Mouse (Mus musculus) liver, embryonic 16.5 days (tissue): ENCODE results near the gene Ros1. TPM values are rescaled to one million over a fixed set of nuclear protein-coding genes. Genes with fewer than 3 reads are reported as not detected.

ENCODE experiments used
- ATAC-seq: fragments of 200-750 bp; cut with Nextera tagmentation; 2 replicates; pipeline ENCODE4 v1.8.0; 2017; ENCODE audit warnings: low read depth, mild to moderate bottlenecking, moderate number of reproducible peaks, moderate library complexity
- H3K27ac ChIP-seq: fragments of 300-500 bp; sonication (generic); 2 replicates; pipeline ENCODE4 v1.5.1; 2014; ENCODE audit warnings: mild to moderate bottlenecking, low read length
- H3K27me3 ChIP-seq: fragments of 300-500 bp; sonication (generic); 2 replicates; pipeline ENCODE4 v1.6.1; 2014; ENCODE audit warnings: low read depth, low read length, mixed read lengths; ENCODE audit not compliant: control insufficient read depth, insufficient read depth
- H3K36me3 ChIP-seq: fragments of 300-500 bp; sonication (generic); 2 replicates; pipeline ENCODE4 v1.6.1; 2014; ENCODE audit warnings: mild to moderate bottlenecking; ENCODE audit not compliant: control insufficient read depth, insufficient read depth
- H3K4me1 ChIP-seq: fragments of 300-500 bp; sonication (generic); 2 replicates; pipeline ENCODE4 v1.6.1; 2014; ENCODE audit warnings: low read depth, low read length, mixed read lengths; ENCODE audit not compliant: control insufficient read depth
- H3K4me2 ChIP-seq: fragments of 300-500 bp; sonication (generic); 2 replicates; pipeline ENCODE4 v1.6.1; 2014; ENCODE audit warnings: low read depth, low read length, mixed read lengths
- H3K4me3 ChIP-seq: fragments of 300-500 bp; sonication (generic); 2 replicates; pipeline ENCODE4 v1.5.1; 2014; ENCODE audit warnings: low read depth, mild to moderate bottlenecking, low read length
- H3K9ac ChIP-seq: fragments of 300-500 bp; sonication (generic); 2 replicates; pipeline ENCODE4 v1.6.1; 2014; ENCODE audit warnings: low read depth, low read length
- H3K9me3 ChIP-seq: fragments of 300-500 bp; sonication (generic); replicated peaks from 2 replicates; pipeline ENCODE4 v1.6.1; 2016; ENCODE audit warnings: low read length; ENCODE audit not compliant: control insufficient read depth
- WGBS: fragments of 180-500 bp; shearing (Covaris S2); extraction: QIAGEN DNeasy Blood & Tissue Kit; methylation state at CpG from one replicate; pipeline ENCODE4 v1.1.7; 2014; ENCODE audit not compliant: insufficient replicate concordance; 5-methylcytosine and 5-hydroxymethylcytosine counted together
- polyA plus RNA-seq: library from polyadenylated mRNA; unstranded; fragments of >200 nt; fragmentation: Nextera tagmentation; extraction: Ambion mirVana; gene quantifications from 2 replicates; pipeline ENCODE4 v1.2.1, GENCODE M21; 2015

The Ros1 gene
- polyA plus RNA-seq, 1 experiment from 2014 or later, result 0.04 TPM

- H3K9me3 ChIP-seq, result no peaks in the 10 kb centered on the region
- H3K27ac ChIP-seq, result no peak overlapping the region
- no peak overlapping the region for H3K4me3 ChIP-seq
- H3K36me3 ChIP-seq, result no peaks in the 10 kb centered on the region
- 45% methylated on average over 4 of the region's 4 CpGs for WGBS
- peak; percentile 51 for ATAC-seq
- H3K4me1 ChIP-seq, result no peaks in the 10 kb centered on the region
- H3K4me2 ChIP-seq, result no peak overlapping the region
- H3K9ac ChIP-seq, result no peak overlapping the region
- no peaks in the 10 kb centered on the region for H3K27me3 ChIP-seq
Observed at GRCm38 (mm10) chr10:52174376-52174775, 20.7 kb downstream of the Ros1 start.

GRCm38 (mm10) chr10:52170489-52170888 lies 24.6 kb downstream of the Ros1 start:
- Histone ChIP-seq H3K36me3 (no peaks in the 10 kb centered on the region), H3K4me2 (no peak overlapping the region), H3K4me3 (no peak overlapping the region), H3K4me1 (no peaks in the 10 kb centered on the region), H3K27me3 (no peaks in the 10 kb centered on the region), H3K9me3 (no peaks in the 10 kb centered on the region), H3K27ac (no peak overlapping the region), H3K9ac (no peak overlapping the region)
- WGBS, result 58% methylated on average over 1 of the region's 1 CpGs
- no peak for ATAC-seq

DNA sequence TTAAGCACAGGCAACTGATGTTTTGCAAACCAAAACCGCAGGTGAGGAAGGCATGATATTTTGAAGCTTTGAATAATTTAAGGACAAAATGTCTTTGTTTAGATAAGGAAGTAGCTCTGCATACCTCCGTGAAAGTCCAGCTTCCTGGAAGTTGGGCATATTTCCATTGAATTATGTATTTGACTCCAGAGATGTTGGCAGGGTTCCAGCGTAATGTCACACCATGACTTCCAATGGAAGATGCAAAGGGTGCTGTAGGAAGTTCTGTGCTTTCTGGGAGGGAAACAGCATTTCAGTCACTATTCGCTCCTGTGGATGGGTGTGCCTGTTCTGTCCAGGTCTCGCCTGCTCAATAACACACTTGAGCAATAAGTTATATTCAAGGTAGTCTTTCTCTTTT lies 25.2 kb downstream of the Ros1 start:
- Histone ChIP-seq H3K4me1 (no peaks in the 10 kb centered on the region), H3K9ac (no peak overlapping the region), H3K9me3 (no peaks in the 10 kb centered on the region), H3K4me3 (no peak overlapping the region), H3K4me2 (no peak overlapping the region), H3K36me3 (no peaks in the 10 kb centered on the region), H3K27me3 (no peaks in the 10 kb centered on the region), H3K27ac (no peak overlapping the region)
- WGBS, result 59% methylated on average over 5 of the region's 5 CpGs
- ATAC-seq, result no peak

DNA sequence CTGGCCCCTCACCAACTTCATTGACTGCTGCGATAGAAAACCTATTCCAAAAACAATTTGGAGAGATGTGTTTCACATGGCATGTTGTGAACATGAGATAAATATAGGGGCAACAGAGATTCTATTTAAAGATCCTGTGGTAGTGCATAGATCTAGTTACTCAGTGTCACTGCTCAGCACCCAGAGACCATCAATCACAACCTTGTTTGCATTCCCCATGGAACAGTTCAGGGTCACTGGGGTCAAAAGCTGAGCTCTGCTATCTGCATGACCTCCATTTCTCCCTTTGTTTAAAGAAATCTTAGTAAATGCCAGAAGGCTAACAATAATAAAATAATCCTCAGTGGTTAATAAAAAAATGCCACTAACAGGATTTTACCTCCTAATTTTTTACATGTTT lies 29.7 kb downstream of the Ros1 start:
- Histone ChIP-seq H3K27ac (no peak overlapping the region), H3K36me3 (no peaks in the 10 kb centered on the region), H3K4me2 (no peak overlapping the region), H3K4me1 (no peaks in the 10 kb centered on the region), H3K9ac (no peak overlapping the region), H3K9me3 (no peaks in the 10 kb centered on the region), H3K27me3 (no peaks in the 10 kb centered on the region), H3K4me3 (no peak overlapping the region)
- 67% methylated on average over 1 of the region's 1 CpGs for WGBS
- ATAC-seq, result peak; percentile 86

DNA sequence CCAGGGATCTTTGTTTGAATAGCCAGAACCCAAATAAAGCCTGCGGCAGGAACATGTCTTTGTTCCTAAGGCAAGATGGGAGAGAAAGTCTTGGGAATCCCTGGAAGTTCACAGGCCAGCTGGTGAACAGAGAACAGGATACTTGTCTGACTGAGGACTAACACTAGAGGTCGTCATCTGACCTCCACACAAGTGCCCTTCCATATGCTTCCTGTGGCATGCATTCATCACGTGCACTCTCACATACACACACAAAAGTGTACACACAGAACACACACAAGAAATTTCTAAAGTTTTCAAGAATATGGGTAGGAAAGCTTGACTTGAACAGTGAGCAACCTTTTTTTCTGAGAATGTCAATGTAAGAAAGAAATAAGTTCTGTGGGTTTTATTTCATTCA lies 34.4 kb downstream of the Ros1 start:
- H3K4me1 ChIP-seq, result no peaks in the 10 kb centered on the region
- WGBS, result 36% methylated on average over 3 of the region's 3 CpGs
- no peaks in the 10 kb centered on the region for H3K36me3 ChIP-seq
- no peak overlapping the region for H3K4me2 ChIP-seq
- H3K9me3 ChIP-seq, result no peaks in the 10 kb centered on the region
- ATAC-seq, result no peak
- no peak overlapping the region for H3K27ac ChIP-seq
- no peaks in the 10 kb centered on the region for H3K27me3 ChIP-seq
- H3K4me3 ChIP-seq, result no peak overlapping the region
- H3K9ac ChIP-seq, result no peak overlapping the region

- Histone ChIP-seq H3K9me3 (no peaks in the 10 kb centered on the region), H3K4me2 (no peak overlapping the region), H3K9ac (no peak overlapping the region), H3K4me1 (no peaks in the 10 kb centered on the region), H3K27me3 (no peaks in the 10 kb centered on the region), H3K4me3 (no peak overlapping the region), H3K36me3 (no peaks in the 10 kb centered on the region), H3K27ac (no peak overlapping the region)
- ATAC-seq, result no peak
- 72% methylated on average over 3 of the region's 3 CpGs for WGBS
Observed at GRCm38 (mm10) chr10:52159704-52160103, 35.3 kb downstream of the Ros1 start.

DNA sequence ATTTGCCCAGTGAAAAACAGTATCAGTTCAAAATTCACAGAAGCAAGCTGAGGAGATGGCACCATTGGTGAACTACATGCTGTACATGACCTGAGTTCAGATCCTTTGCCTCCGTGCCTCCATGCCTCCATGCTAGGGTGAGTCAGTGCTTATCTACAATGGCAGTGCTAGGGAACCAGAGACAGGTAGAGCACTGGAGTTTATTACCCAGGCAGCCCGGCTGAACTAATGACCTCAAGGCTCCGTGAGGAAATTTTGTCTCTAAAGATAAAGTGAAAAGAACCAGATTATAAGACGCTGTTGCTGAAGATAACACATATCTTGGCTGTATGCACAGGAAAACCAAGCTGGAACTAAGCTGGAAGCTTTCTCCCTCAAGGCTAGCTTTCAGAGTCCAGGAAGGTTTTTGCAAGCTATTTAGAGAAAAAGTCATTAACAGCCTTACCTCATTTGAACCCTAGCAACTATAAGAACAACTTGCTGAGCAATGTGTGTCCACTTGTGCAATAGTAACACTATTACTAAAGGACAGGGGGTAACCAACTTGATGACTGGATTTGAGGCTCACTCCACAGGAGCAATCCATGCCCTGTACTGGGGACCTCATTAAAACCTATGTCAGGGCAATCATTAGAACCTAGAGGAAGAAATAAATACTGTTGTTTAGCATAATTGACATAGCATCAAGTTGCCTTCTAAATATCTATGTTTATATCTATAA lies 61.5 kb downstream of the Ros1 start:
- Histone ChIP-seq H3K4me1 (no peaks in the 10 kb centered on the region), H3K4me2 (no peak overlapping the region), H3K27me3 (no peaks in the 10 kb centered on the region), H3K9ac (no peak overlapping the region), H3K4me3 (no peak overlapping the region), H3K27ac (no peak overlapping the region), H3K9me3 (no peaks in the 10 kb centered on the region), H3K36me3 (no peaks in the 10 kb centered on the region)
- no peak for ATAC-seq
- 12% methylated on average over 4 of the region's 4 CpGs for WGBS

GRCm38 (mm10) chr10:52130762-52131161 lies 64.3 kb downstream of the Ros1 start:
- no peak overlapping the region for H3K4me2 ChIP-seq
- H3K4me1 ChIP-seq, result no peaks in the 10 kb centered on the region
- H3K36me3 ChIP-seq, result no peaks in the 10 kb centered on the region
- no peak overlapping the region for H3K27ac ChIP-seq
- H3K27me3 ChIP-seq, result no peaks in the 10 kb centered on the region
- no peak overlapping the region for H3K9ac ChIP-seq
- 37% methylated on average over 2 of the region's 2 CpGs for WGBS
- no peak overlapping the region for H3K4me3 ChIP-seq
- no peak for ATAC-seq
- no peaks in the 10 kb centered on the region for H3K9me3 ChIP-seq

GRCm38 (mm10) chr10:52128874-52129412 lies 66.1 kb downstream of the Ros1 start:
- no peaks in the 10 kb centered on the region for H3K36me3 ChIP-seq
- H3K9ac ChIP-seq, result no peak overlapping the region
- H3K4me1 ChIP-seq, result no peaks in the 10 kb centered on the region
- H3K27me3 ChIP-seq, result no peaks in the 10 kb centered on the region
- no peak overlapping the region for H3K27ac ChIP-seq
- H3K4me3 ChIP-seq, result no peak overlapping the region
- ATAC-seq, result no peak
- 40% methylated on average over 5 of the region's 5 CpGs for WGBS
- H3K4me2 ChIP-seq, result no peak overlapping the region
- no peaks in the 10 kb centered on the region for H3K9me3 ChIP-seq
